ENCODE assay signal across 13 mouse cellular contexts in genomic region chr11:81454921-81455320, GRCm38 (mm10).
DNase-seq lines count a peak whose midpoint lies in the region; ATAC-seq and TF ChIP-seq lines count a peak whose summit lies in the region.
"Had no signal": no experiment of that assay in that cellular context is flagged by ENCODE, and none has a peak within 500 bp of the region (broad histone marks: within the 10 kb centered on the region; RNA-seq: fewer than 3 reads in every experiment).

No protein-coding gene starts in this region.

- no peaks in the 10 kb centered on the region for H3K9me3 ChIP-seq in liver, embryonic 12.5 days (replicated peaks)
- H3K9me3 ChIP-seq in forebrain, postnatal 0 days (ENCODE audit: low read length): no peaks in the 10 kb centered on the region
- H3K9me3 ChIP-seq: embryonic facial prominence, embryonic 15.5 days; liver, embryonic 13.5 days had no signal

- TF ChIP-seq CTCF in forebrain, postnatal 0 days (IDR thresholded peaks at IDR 0.05; ENCODE audit: low read depth): no peak

- no peaks in the 10 kb centered on the region for H3K27me3 ChIP-seq in liver, embryonic 12.5 days (replicated peaks)
- H3K27me3 ChIP-seq in forebrain, postnatal 0 days (ENCODE audit: insufficient read depth, low read length): no peaks in the 10 kb centered on the region
- H3K27me3 ChIP-seq: embryonic facial prominence, embryonic 15.5 days; liver, embryonic 13.5 days had no signal

- ATAC-seq in cerebellum, adult (ENCODE audit: insufficient number of reproducible peaks, low FRiP score, low TSS enrichment): peak; percentile 52; the same call in 1 of the 2 replicates
- ATAC-seq in liver, embryonic 12.5 days: no peak
- ATAC-seq in forebrain, postnatal 0 days: no peak

- H3K4me3 ChIP-seq in liver, embryonic 12.5 days: no peak overlapping the region
- H3K4me3 ChIP-seq in forebrain, postnatal 0 days (ENCODE audit: low read depth, low read length): no peak overlapping the region
- H3K4me3 ChIP-seq: embryonic facial prominence, embryonic 15.5 days; liver, embryonic 13.5 days had no signal

- H3K27ac ChIP-seq in liver, embryonic 12.5 days: no peak overlapping the region
- H3K27ac ChIP-seq in forebrain, postnatal 0 days (ENCODE audit: low read depth, low read length): no peak overlapping the region
- H3K27ac ChIP-seq: embryonic facial prominence, embryonic 15.5 days; liver, embryonic 13.5 days had no signal

- H3K36me3 ChIP-seq in liver, embryonic 12.5 days: no peaks in the 10 kb centered on the region
- no peaks in the 10 kb centered on the region for H3K36me3 ChIP-seq in forebrain, postnatal 0 days (ENCODE audit: insufficient read depth)
- H3K36me3 ChIP-seq: embryonic facial prominence, embryonic 15.5 days; liver, embryonic 13.5 days had no signal

- no peaks in the 10 kb centered on the region for H3K4me1 ChIP-seq in liver, embryonic 12.5 days
- H3K4me1 ChIP-seq in forebrain, postnatal 0 days (ENCODE audit: insufficient read depth): peaks cover 8% of the 10 kb centered on the region; the same call in 1 of the 2 replicates
- H3K4me1 ChIP-seq: liver, embryonic 13.5 days had no signal

- 48% methylated on average over 4 of the region's 4 CpGs for WGBS in liver, embryonic 12.5 days (ENCODE audit: insufficient replicate concordance)
- 90% methylated on average over 4 of the region's 4 CpGs for WGBS in forebrain, postnatal 0 days

- intact Hi-C loops in left cerebral cortex, postnatal 10 days (cut with DNase I): no loop called here

- no peak overlapping the region for H3K4me2 ChIP-seq in liver, embryonic 12.5 days
- no peak overlapping the region for H3K4me2 ChIP-seq in forebrain, postnatal 0 days (ENCODE audit: low read depth)
- H3K4me2 ChIP-seq: embryonic facial prominence, embryonic 15.5 days; liver, embryonic 13.5 days had no signal

- no peak overlapping the region for H3K9ac ChIP-seq in liver, embryonic 12.5 days
- no peak overlapping the region for H3K9ac ChIP-seq in forebrain, postnatal 0 days
- H3K9ac ChIP-seq: embryonic facial prominence, embryonic 15.5 days; liver, embryonic 13.5 days had no signal

- peak; percentile 7 to 26 for DNase-seq in left cerebral cortex, postnatal 10 days (ENCODE audit: extremely low spot score in 1 of 2, low spot score in 2 of 2)
- DNase-seq in left cerebral cortex, adult 8-10 months (ENCODE audit: low spot score in 2 of 2): no peak
- DNase-seq in cerebellum, adult 8-10 months: peak; percentile 22
- peak; percentile 35 to 45 for DNase-seq in kidney, postnatal 25 days
- no peak for DNase-seq in forebrain, postnatal 0 days
- DNase-seq: adrenal gland, postnatal 14 days; heart, postnatal 36 days; liver, embryonic 13.5 days; right cerebral cortex, adult 18-20 months; thymus, postnatal 4 days had no signal

Comparison
In these comparisons a context has a peak if more than half of its experiments do, and no peak if none do; other contexts are left out.
1. DNase-seq: peak in left cerebral cortex, postnatal 10 days (2 of 2), cerebellum, adult 8-10 months (single experiment) and kidney, postnatal 25 days (2 of 2); none in left cerebral cortex, adult 8-10 months (0 of 2) and forebrain, postnatal 0 days (single experiment).